Mouse (Mus musculus) C2C12 (cell line): ENCODE measurements around the gene Osbpl8.

Experiments used
- CEBPB ChIP-seq: IDR thresholded peaks from one replicate; pipeline ENCODE4 v1.6.1; 2011; ENCODE audit warnings: low read depth, mild to moderate bottlenecking, control low read depth, moderate library complexity
- CTCF ChIP-seq: IDR thresholded peaks from one replicate; pipeline ENCODE4 v1.5.1; 2011; ENCODE audit not compliant: control insufficient read depth, insufficient read depth, insufficient read length

DNA sequence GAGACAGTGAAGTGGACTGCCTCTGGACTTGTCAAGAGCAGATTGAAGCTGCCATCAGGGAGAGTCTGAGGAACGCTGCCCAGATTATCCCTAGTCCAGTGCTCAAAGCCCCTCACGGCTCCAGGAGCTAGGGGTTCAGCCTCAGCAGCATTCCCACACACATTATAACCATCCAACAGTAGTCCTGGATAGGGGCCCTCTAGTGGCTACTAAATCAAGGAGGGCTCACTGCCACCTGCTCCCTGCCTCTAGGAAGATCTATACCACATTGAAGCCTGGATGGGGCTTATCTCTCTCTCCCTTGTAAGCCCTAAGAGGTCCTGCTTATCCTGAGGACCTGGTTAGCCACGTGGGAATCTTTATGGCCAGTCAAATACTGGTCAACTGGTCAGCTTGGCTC is 16.1 kb downstream of the Osbpl8 start:
- TF ChIP-seq CTCF = no peak
- no peak for TF ChIP-seq CEBPB
